ENCODE assay signal across 8 mouse cellular contexts in the genomic region with DNA sequence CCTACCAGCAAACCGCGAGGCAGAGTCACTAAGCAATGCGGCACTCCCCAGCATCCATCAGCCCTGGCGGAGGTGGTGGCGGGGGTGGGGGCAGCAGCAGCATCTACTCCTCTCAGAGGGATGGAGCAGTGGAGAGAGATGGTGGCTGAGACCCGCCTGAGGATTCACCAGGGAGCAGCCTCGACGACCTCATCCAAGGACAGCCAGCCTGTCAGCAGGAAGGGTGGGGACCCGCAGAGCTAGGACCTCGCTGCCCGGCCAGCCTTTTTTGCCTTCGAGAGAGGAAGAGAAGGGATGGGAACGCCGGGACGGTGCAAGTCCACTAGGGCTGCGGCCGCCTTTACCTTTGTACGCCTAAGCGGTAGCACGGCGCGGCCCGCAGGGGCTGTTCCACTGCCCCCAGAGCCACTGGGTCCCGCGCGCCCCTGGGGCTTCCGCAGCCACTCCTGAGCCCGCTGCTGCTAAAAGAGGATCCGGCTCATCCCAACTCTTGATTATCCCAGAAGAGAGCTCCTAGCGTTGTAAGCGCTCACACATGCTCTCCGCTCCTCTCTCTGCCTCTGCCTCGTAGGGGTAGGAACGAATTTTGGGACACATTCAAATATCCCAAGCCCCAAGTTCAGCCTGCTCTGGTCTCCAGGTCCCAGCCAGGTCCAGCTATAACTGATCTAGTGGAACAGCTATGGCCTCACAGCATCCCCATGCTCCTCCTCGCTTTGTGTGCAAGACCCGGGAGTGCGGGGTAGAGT. TPM values are rescaled to one million over a fixed set of nuclear protein-coding genes. Genes with fewer than 3 reads are reported as not detected.
A peak's percentile ranks its signal among the peaks of the same experiment; 100 is the strongest.
DNase-seq lines count a peak whose midpoint lies in the region; ATAC-seq and TF ChIP-seq lines count a peak whose summit lies in the region.

Clvs2 (minus strand) TSS at position 639 of the 749 bp plus-strand sequence.

- no peak for TF ChIP-seq EP300 in liver, postnatal 0 days (IDR thresholded peaks at IDR 0.05; ENCODE audit: low read depth)

- no peaks in the 10 kb centered on the region for H3K4me1 ChIP-seq in liver, embryonic 12.5 days
- no peaks in the 10 kb centered on the region for H3K4me1 ChIP-seq in liver, postnatal 0 days (ENCODE audit: insufficient read depth)
- H3K4me1 ChIP-seq in forebrain, embryonic 14.5 days (ENCODE audit: control insufficient read depth, insufficient read depth, low read length): no peaks in the 10 kb centered on the region
- no peaks in the 10 kb centered on the region for H3K4me1 ChIP-seq in intestine, postnatal 0 days (replicated peaks; ENCODE audit: control insufficient read depth, insufficient read depth, low read length)
- H3K4me1 ChIP-seq in liver, embryonic 13.5 days (replicated peaks): no peaks in the 10 kb centered on the region
- no peaks in the 10 kb centered on the region for H3K4me1 ChIP-seq in stomach, embryonic 15.5 days

- no peak for DNase-seq in liver, postnatal 0 days
- peak; percentile 37 for DNase-seq in brain, embryonic 18.5 days (ENCODE audit: low read depth, low spot score)
- peak; percentile 51 for DNase-seq in forebrain, embryonic 14.5 days (ENCODE audit: low spot score)
- DNase-seq in liver, embryonic 13.5 days: no peak

- H3K36me3 ChIP-seq in liver, embryonic 12.5 days: no peaks in the 10 kb centered on the region
- H3K36me3 ChIP-seq in liver, postnatal 0 days (replicated peaks; ENCODE audit: insufficient read depth, low read length): no peaks in the 10 kb centered on the region
- no peaks in the 10 kb centered on the region for H3K36me3 ChIP-seq in forebrain, embryonic 14.5 days (ENCODE audit: control insufficient read depth, insufficient read depth, low read length)
- no peaks in the 10 kb centered on the region for H3K36me3 ChIP-seq in intestine, postnatal 0 days (ENCODE audit: control insufficient read depth, insufficient read depth)
- no peaks in the 10 kb centered on the region for H3K36me3 ChIP-seq in liver, embryonic 13.5 days
- no peaks in the 10 kb centered on the region for H3K36me3 ChIP-seq in stomach, embryonic 15.5 days

- WGBS in liver, embryonic 12.5 days (ENCODE audit: insufficient replicate concordance): 4% methylated on average over 37 of the region's 37 CpGs
- WGBS in liver, postnatal 0 days (ENCODE audit: insufficient replicate concordance): 4% methylated on average over 37 of the region's 37 CpGs
- WGBS in forebrain, embryonic 14.5 days: 2% methylated on average over 31 of the region's 37 CpGs
- WGBS in intestine, postnatal 0 days: 7% methylated on average over 37 of the region's 37 CpGs
- WGBS in liver, embryonic 13.5 days (ENCODE audit: insufficient replicate concordance): 5% methylated on average over 37 of the region's 37 CpGs
- WGBS in stomach, embryonic 15.5 days: 4% methylated on average over 37 of the region's 37 CpGs

- ATAC-seq in liver, embryonic 12.5 days: no peak
- no peak for ATAC-seq in liver, postnatal 0 days
- ATAC-seq in forebrain, embryonic 14.5 days: peak; percentile 91
- ATAC-seq in intestine, postnatal 0 days: no peak
- ATAC-seq in liver, embryonic 13.5 days (ENCODE audit: low read depth): no peak
- 0 out of 2 replicates have a peak, but pooled peaks have one; percentile 58 for ATAC-seq in stomach, embryonic 15.5 days (ENCODE audit: insufficient read depth, low FRiP score, low read depth)
- no peak for ATAC-seq in megakaryocyte progenitor cell, adult 5-6 weeks (replicated peaks; ENCODE audit: poor library complexity)

- peaks cover 14% of the 10 kb centered on the region for H3K27me3 ChIP-seq in liver, embryonic 12.5 days (replicated peaks)
- peaks cover 10% of the 10 kb centered on the region for H3K27me3 ChIP-seq in liver, postnatal 0 days (ENCODE audit: insufficient read depth, low read length)
- no peaks in the 10 kb centered on the region for H3K27me3 ChIP-seq in forebrain, embryonic 14.5 days (replicated peaks; ENCODE audit: control insufficient read depth, insufficient read depth, low read length)
- peaks cover 11% of the 10 kb centered on the region; the same call in 1 of the 2 replicates for H3K27me3 ChIP-seq in intestine, postnatal 0 days (replicated peaks; ENCODE audit: control insufficient read depth, insufficient read depth, low read length)
- H3K27me3 ChIP-seq in liver, embryonic 13.5 days: peaks cover 14% of the 10 kb centered on the region
- no peaks in the 10 kb centered on the region for H3K27me3 ChIP-seq in stomach, embryonic 15.5 days (replicated peaks)

- peak within 1 kb of the TSS; percentile 44 for H3K4me2 ChIP-seq in liver, embryonic 12.5 days
- H3K4me2 ChIP-seq in liver, postnatal 0 days (ENCODE audit: low read depth, low read length): no peak within 1 kb of the TSS
- H3K4me2 ChIP-seq in forebrain, embryonic 14.5 days (ENCODE audit: low read length): peak within 1 kb of the TSS; percentile 74
- peak within 1 kb of the TSS; percentile 58 for H3K4me2 ChIP-seq in intestine, postnatal 0 days (replicated peaks; ENCODE audit: low read depth)
- 0 out of 2 replicates have a peak within 1 kb of the TSS, but pooled peaks have one; percentile 12 for H3K4me2 ChIP-seq in liver, embryonic 13.5 days
- peak within 1 kb of the TSS; percentile 75 for H3K4me2 ChIP-seq in stomach, embryonic 15.5 days

- peak within 1 kb of the TSS; percentile 17; the same call in 1 of the 2 replicates for H3K4me3 ChIP-seq in liver, embryonic 12.5 days
- H3K4me3 ChIP-seq in liver, postnatal 0 days (ENCODE audit: low read depth, low read length): no peak within 1 kb of the TSS
- H3K4me3 ChIP-seq in forebrain, embryonic 14.5 days (ENCODE audit: low read depth, low read length): peak within 1 kb of the TSS; percentile 51
- peak within 1 kb of the TSS; percentile 29 for H3K4me3 ChIP-seq in intestine, postnatal 0 days (ENCODE audit: low read depth, low read length)
- no peak within 1 kb of the TSS for H3K4me3 ChIP-seq in liver, embryonic 13.5 days (replicated peaks)
- H3K4me3 ChIP-seq in stomach, embryonic 15.5 days (replicated peaks): peak within 1 kb of the TSS; percentile 41

- no peak for TF ChIP-seq CTCF in liver, postnatal 0 days (IDR thresholded peaks at IDR 0.05; ENCODE audit: low read depth)
- TF ChIP-seq CTCF in intestine, postnatal 0 days (IDR thresholded peaks at IDR 0.05; ENCODE audit: low read depth): no peak

- no peaks in the 10 kb centered on the region for H3K9me3 ChIP-seq in liver, embryonic 12.5 days (replicated peaks)
- no peaks in the 10 kb centered on the region for H3K9me3 ChIP-seq in liver, postnatal 0 days (ENCODE audit: low read length)
- no peaks in the 10 kb centered on the region for H3K9me3 ChIP-seq in forebrain, embryonic 14.5 days (replicated peaks; ENCODE audit: control insufficient read depth, low read length)
- H3K9me3 ChIP-seq in intestine, postnatal 0 days (ENCODE audit: control insufficient read depth): no peaks in the 10 kb centered on the region
- H3K9me3 ChIP-seq in liver, embryonic 13.5 days (replicated peaks): no peaks in the 10 kb centered on the region
- no peaks in the 10 kb centered on the region for H3K9me3 ChIP-seq in stomach, embryonic 15.5 days

- H3K9ac ChIP-seq in liver, embryonic 12.5 days: no peak within 1 kb of the TSS
- H3K9ac ChIP-seq in liver, postnatal 0 days (replicated peaks): no peak within 1 kb of the TSS
- H3K9ac ChIP-seq in forebrain, embryonic 14.5 days (ENCODE audit: low read length): peak within 1 kb of the TSS; percentile 74
- no peak within 1 kb of the TSS for H3K9ac ChIP-seq in intestine, postnatal 0 days (ENCODE audit: low read depth, low read length)
- H3K9ac ChIP-seq in liver, embryonic 13.5 days: no peak within 1 kb of the TSS
- no peak within 1 kb of the TSS for H3K9ac ChIP-seq in stomach, embryonic 15.5 days

- H3K27ac ChIP-seq in liver, embryonic 12.5 days: no peak within 1 kb of the TSS
- no peak within 1 kb of the TSS for H3K27ac ChIP-seq in liver, postnatal 0 days (ENCODE audit: low read depth)
- H3K27ac ChIP-seq in forebrain, embryonic 14.5 days (ENCODE audit: low read depth, low read length): peak within 1 kb of the TSS; percentile 70; the same call in 1 of the 2 replicates
- H3K27ac ChIP-seq in intestine, postnatal 0 days (ENCODE audit: low read depth, low read length): no peak within 1 kb of the TSS
- H3K27ac ChIP-seq in liver, embryonic 13.5 days: no peak within 1 kb of the TSS
- H3K27ac ChIP-seq in stomach, embryonic 15.5 days: no peak within 1 kb of the TSS

RNA-seq across cellular contexts. Expression of gene Clvs2, which starts in this region (rescaled TPM):
- 0.12 TPM in 1 of 2 replicates, not detected in the other for polyA plus RNA-seq in liver, embryonic 12.5 days (2016; fragmentation: Nextera tagmentation; extraction: Ambion mirVana)
- polyA plus RNA-seq in liver, postnatal 0 days (2015; fragmentation: Nextera tagmentation; extraction: Ambion mirVana): not detected in 2 replicates
- 10.2 and 12.1 TPM in 2 replicates for polyA plus RNA-seq in forebrain, embryonic 14.5 days (2014; fragmentation: Nextera tagmentation; extraction: Ambion mirVana)
- polyA plus RNA-seq in intestine, postnatal 0 days (2015; fragmentation: Nextera tagmentation; extraction: Ambion mirVana): 0.14 and 0.61 TPM in 2 replicates
- not detected in 2 replicates for polyA plus RNA-seq in liver, embryonic 13.5 days (2015; fragmentation: Nextera tagmentation; extraction: Ambion mirVana)
- polyA plus RNA-seq in stomach, embryonic 15.5 days (2015; fragmentation: Nextera tagmentation; extraction: Ambion mirVana): 0.34 and 0.63 TPM in 2 replicates
- total RNA-seq in megakaryocyte progenitor cell, adult 5-6 weeks (2015): not detected in 2 replicates
- not detected in 2 replicates for total RNA-seq in megakaryocyte progenitor cell, adult 5-6 weeks (2017)

Comparison
In these comparisons a context has a peak if more than half of its experiments do, and no peak if none do; other contexts are left out.
1. H3K4me3 ChIP-seq: peak in liver, embryonic 12.5 days (single experiment), forebrain, embryonic 14.5 days (single experiment) and intestine, postnatal 0 days (single experiment); none in liver, postnatal 0 days (single experiment) and liver, embryonic 13.5 days (single experiment).
2. Peak in ATAC-seq, H3K4me3 ChIP-seq and H3K4me2 ChIP-seq in stomach, embryonic 15.5 days; RNA of the gene not detected or under 1 TPM.
3. DNase-seq: peak in brain, embryonic 18.5 days (single experiment) and forebrain, embryonic 14.5 days (single experiment); none in liver, postnatal 0 days (single experiment) and liver, embryonic 13.5 days (single experiment).